Mouse (Mus musculus): ENCODE measurements around the gene Crot. TPM values are rescaled to one million over a fixed set of nuclear protein-coding genes. Genes with fewer than 3 reads are reported as not detected.
A peak's percentile ranks its signal among the peaks of the same experiment; 100 is the strongest.
"Not testable (repeated sequence)": the region's sequence is repeated elsewhere in the genome, so short reads cannot be mapped to it uniquely, and the experiment has no call there.

Crot gene
- 10 to 100 TPM; 22.6 to 25.4 TPM for total RNA-seq (2021)

DNA sequence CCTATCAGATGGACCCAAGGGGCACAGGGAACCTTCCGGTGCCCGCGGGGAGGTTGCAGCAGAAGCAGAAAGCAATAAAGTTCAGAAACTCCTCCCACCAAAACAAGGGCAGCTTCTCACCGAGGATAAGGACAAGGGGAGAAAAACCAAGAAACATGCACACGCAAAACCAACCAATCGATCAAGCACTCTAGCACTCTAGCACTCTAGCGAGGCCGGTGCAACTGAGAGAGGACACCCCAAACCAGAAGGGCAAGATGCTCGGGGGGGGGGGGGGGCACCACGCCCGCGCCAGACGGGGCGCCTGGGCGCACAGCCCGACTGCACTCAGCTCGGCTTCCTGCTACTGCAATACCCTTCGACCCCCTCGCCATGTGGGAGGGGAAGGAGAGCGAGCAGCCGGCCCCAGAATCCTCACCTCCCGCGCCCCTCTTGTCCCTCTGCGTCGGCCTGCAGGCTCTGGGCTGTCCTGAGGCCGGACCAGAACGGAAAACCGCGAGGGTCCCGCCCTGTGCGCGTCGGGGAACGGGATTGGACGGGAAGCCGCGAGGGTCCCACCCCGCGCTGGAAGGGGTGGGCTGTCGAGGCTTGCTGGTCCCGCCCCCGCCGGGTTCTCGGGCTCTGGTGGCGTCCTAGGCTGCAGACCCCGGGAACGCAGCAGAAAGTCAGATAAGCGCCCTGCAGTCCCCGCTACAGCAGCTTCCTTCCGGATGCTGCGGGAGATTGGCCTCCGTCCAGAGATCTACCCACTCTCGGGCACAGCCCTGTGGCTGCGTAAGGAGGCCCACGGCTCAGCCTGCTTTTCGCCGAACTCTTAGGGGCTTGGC lies at the start of gene Crot:
TSS of gene Crot (minus strand) at position 639 of the 827 bp plus-strand sequence.
- peak; percentile 94 for DNase-seq

DNA sequence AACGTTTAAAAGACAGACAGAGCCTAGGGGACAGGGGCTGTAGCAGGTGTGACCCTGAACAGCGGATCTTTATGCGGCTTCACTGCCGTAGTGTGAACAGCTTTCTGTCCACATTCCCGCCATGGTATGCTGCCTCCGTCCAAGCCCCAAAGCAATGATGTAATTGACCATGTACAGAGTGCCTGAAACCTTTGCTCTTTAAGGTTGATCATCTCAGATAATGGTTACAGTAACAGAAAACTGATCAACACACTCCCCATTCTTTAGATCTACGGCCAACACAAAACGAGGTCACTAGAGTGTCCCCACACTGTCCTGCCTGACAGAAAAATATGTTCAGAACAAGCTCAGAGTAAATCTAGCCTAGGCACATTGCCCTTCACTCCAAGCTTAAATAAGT lies 48.8 kb upstream of the Crot start:
- DNase-seq: no peak

DNA sequence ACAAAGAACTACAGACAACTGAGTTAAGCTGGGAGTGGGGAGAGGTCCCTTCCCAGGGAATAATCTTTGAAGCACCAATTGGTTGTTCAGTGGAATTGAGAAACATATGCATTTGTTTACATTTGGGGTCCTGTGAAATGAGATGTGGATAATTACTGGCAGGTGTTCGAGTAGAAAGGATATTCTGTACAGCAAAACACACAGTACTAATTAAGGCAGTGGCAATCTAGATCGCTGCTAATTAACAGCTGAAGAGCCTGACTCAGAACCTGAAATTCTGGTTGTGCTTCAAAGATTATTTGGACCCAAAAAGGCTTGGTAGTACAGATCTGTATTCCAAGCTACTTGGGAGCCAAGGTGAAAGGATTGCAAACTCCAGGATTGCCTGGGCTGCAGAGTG lies 47.7 kb upstream of the Crot start:
- DNase-seq: no peak

DNA sequence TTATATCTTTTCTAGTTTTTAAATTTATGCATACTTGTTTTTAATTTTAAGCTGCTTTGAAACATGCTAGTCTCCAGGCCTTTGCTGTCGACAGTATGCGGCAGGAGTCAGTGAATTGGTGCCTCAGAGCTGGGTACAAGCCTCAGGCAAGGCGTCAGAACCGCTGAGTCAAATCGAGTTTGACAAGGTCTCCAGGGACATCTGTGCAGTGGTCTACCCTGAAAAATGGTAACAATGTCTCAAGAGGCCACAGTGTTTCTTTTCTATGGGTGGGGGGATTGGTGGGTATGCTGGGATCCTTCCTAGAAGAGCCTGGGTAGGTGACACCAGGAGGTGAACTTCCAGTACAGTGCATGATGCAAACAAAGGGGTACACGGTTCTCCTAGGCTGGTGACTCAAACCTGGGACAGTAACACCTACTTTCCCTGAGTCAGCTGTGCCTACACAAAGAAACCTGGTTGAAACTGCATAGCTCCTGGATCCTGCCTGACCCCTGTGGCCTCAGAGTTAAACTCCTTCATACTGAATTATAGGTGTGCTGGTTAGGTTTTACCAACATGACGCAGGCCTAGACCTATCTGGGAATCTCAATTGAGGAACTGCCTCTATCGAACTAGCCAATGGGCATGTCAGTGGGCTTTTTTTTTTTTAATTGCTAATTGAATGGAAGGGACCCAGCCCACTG lies 46.6 kb upstream of the Crot start:
- no peak for DNase-seq

DNA sequence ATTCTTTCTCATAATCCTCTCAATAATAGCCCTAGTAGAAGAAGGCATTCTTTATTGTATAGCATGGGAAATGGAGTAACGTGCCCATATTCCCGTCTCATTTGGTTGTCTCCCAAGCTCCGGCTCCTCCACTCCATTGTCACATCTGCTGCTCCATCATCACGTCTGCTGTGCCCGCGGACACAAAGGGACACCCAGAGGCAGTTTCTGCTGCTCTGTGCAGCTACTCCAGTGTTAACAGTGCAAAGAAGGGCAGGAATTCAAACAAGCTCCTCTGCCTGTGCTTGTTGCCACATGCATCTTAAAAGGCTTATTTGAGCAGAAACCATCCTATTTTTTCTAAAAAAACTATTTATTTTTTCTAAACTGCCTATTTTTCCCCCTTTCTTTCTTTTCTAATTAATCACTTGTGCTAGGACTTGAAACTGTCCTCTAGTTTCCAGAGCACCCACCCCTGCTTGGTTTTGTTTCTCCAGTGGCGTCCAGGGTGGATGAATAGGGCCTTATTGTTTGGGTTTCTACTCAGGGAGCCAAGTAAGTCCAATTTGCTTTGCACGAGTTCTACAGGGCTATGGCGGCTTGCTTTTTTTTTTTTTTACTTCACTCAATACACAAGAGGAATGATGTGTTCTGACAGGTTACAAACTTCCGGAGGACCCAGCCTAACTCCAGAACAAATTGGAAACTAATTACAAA lies 45.7 kb upstream of the Crot start:
- peak in 1 of 2 experiments; percentile 7 for DNase-seq

DNA sequence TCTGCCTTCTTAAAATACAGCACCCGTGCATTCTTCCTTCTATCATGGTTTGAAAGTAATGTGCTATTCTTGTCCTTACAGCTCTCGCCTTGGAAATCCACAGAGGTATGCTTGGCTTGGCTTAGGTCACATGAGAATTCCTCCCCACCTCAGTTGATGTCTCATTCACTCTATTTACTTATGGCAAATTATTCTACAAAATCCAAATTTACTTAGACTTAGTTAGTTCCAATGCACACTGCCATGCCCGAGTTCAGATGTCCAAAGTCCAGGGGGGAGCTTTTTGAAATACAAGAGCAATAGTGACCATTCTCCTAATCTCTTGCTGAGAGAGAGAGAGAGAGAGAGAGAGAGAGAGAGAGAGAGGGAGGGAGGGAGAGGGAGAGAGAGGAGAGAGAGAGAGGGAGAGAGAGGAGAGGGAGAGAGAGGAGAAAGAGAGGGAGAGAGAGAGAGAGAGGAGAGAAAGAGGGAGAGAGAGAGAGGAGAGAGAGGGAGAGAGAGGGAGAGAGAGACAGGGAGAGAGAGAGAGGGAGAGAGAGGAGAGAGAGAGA lies 43.6 kb upstream of the Crot start:
- no peak for DNase-seq

DNA sequence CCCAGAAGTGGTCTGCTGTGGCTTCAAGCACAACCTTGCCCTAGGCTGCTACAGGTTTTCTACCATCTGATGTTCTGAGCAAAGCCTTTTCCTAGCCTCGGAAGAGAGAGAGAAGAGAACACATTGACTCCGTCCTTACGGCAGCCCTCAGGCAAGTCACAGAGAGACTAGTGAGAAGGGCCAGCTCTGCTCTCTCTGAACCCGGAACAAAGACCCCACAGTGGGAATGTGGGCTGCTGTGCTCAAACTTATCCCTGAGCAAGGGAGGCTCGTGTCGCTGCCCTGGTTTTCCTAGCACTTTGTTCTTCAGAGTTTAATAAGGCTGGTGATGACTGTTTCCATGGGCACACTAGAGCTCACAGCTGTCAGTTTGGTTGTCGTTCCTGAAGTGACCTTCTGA lies 42.9 kb upstream of the Crot start:
- DNase-seq: no peak

DNA sequence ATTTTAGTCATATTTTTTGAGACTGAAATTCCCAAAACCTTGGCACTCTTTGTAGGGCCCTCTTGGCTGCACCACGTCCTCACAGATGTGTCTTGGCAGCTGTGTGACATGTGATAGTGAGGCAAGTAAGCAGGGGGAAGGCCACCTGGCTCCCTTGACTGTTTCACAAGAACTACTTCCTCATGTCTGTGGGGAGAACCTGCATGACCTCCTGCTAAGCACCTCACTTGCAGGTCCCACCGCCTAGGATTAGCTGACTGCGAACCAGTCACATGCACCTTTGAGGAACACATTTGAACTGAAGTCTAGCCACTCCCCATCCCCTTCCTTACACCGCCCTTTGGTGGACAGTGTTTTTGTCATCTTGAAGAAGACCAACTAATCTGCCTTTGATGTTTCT lies 40.2 kb upstream of the Crot start:
- DNase-seq: no peak

DNA sequence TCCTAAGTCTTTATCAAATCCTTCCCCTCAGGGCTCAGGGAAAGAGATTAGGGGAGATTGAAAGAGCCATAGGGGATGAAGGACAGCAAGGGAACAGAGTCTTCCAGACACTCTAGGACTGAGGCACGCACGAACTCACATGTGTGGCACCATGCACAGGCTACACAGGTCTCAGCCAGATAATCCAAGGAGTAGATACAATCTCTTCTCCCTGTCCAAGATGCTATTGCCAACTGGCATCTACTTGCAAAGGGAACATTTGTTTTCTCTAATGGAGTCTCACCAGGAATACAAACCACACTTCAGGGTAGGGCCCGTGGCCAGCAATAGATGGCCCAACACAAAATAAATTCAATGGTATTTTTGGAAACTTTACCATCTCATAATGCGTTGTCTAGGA lies 38.3 kb upstream of the Crot start:
- DNase-seq: no peak

DNA sequence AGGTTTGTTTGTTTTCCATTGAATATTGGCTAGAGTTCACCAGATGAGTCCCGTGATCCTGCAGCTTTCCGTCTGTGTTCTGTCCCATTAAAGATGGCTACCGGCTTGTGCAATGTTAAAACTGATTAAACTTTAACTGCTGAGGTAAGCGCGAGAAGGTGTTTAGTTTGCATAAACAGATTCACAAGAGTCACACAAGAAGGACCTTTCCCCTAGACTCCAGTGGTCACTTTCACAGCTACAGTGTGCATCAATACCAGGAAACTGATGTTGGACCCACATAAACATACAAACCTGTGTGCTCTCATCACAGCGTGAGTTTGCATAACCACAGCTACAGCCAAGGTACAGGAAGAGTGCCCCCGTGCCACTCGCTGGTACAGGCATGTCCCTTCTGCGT lies 37.4 kb upstream of the Crot start:
- DNase-seq: no peak

DNA sequence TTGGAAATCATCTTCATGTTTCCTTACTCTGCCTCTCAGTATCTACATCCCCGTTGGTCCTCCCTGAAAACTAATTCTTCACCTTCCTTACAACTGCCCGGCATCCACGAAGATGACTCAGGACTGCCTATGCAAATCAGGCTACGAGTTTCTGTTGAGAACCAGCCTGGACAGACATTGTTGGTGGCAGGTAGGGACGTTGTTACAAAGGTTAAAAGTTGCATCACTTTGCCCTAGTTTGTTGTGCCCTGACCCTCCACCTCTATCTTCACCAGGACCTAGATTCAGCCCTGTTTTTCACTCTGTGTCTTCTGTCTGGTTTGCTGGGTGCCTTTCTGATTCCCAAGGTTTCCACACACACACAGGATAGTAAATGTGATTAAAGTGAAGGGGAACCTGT lies 36.7 kb upstream of the Crot start:
- DNase-seq: no peak

DNA sequence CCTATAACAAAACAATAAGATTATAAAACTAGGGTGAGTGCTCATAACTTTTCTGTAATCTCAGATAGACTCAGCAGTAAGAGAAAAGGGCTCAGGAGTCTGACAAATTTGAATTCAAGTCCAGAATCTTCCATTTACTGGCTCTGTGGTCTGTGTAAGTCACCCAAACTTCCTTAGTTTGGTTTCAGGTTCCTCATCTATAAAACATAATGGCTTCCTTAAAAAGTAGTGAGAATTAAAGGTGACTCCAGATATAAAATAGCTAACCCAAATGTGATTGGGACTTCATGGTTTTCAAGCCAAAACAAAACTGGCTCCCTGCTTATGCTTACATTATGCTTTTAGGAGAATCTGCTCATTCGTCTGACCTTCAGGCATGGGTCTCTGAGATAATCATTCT lies 35.5 kb upstream of the Crot start:
- no peak for DNase-seq

DNA sequence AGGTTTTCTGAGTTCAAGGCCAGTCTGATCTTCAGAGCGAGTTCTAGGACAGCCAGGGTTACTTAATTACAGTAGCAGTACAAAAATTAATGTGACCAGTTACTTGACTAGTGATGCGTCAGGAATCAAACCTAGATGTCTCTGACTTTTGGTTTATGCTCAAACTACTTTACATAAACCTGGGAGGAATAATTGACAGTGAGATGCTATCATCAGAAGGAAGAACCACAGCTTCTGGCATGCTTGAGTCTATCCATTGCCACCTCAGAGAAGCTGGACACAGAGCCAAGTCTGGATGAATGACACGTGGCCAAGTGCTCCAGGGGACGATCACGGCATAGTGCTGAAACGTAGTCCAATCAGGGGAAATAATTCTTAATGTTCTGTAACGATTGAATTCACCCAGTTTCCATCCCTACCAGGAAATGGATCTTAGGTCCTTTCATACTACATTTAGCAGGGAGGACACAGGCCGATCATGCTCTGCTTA lies 35.0 kb upstream of the Crot start:
- no peak for DNase-seq

DNA sequence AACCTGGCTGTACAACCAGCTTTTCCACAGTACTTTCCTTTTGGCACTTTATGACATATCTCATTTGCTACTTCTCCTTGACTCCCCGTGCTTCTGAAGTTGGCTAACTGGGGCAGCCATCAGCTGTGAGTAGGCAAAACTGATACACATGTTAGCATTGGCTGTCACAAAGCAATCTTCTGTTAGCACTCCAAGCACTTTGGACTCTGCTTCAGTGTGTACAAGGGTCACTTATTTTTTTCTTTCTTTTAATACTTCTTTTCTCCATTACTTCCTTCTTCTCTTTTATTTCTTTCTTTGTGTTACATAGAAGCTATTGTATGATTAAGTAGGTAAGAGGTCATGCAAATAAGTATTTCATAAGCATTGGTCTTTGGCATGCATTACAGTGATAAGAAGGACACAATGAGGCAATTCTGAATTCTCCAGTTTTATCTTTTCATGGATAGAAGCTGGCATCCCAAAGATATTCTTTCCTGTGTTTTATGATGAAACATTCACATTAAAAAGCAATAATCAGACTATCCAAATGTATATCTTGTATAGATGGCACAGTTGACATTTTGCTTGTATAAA lies 31.2 kb upstream of the Crot start:
- no peak for DNase-seq

DNA sequence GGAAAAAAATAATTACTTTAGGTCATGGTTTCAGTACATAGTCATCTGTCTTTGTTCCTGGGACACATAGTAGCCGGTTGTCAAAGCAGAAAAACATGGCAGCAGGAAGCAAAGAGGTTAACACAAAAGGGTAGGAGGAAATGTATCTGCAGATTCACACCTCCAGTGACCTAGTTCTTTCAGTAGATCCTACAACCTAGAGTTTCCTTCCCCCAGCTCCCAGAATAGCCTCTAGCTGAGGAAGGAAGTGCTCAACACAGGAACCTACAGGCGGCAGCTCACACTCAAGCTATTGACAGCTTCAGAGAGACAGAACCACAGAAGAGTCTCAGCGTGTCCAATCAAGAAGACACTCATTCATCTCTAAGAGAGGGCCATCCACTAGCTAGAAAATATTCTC lies 18.2 kb upstream of the Crot start:
- DNase-seq: no peak

DNA sequence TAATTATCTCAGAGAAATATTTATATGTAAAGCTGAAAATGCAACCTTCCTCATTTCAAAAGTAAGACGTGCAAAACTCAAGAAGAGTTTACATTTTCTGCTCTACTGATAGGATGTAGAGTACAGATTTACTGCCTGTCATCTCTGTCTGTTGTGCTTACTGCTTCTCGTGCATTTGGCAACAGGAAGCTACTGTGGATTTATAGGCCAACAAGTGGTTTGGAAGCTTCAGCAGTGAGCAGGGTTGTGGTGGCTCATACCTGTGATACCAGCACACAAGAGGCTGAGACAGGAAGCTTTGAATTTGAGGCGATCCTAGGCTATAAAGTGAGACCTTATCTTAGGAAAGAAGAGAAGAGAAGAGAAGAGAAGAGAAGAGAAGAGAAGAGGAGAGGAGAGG lies 17.6 kb upstream of the Crot start:
- DNase-seq: no peak

DNA sequence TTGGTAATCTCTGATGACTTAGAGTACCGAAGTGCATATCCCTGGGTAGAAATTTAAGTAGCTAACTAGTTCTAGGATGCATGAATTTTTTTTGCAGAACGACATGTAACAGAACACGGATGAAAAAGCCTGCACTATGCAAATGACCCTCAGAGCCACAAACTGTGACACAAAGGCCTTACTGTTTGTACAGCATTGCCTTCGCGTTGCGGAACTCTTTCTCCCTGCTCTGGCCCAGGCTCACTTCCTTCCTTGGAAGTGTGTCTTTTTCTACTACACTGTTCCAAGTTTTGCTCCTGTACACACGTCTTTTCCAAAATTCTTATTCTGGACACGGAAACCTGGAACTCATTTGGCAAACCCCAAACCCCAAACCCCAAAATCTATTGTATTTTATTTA lies 14.2 kb upstream of the Crot start:
- DNase-seq: no peak

DNA sequence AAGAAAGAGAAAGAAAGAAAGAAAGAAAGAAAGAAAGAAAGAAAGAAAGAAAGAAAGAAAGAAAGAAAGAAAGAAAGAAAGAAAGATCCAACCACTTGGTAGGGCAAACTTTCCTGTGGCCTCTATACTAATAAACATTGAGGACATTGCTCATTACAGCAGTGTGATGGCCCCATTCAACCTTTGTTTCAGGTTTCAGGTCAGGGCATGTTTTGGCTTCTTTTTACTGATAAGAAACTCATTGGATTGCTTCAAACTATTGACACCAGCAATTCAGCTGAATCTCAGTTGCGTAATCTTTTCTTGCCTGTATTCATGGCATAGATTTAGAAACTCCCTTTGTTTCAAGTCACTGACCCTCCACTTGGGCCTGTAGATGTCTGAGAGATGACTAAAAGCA lies 13.0 kb upstream of the Crot start:
- no peak for DNase-seq

DNA sequence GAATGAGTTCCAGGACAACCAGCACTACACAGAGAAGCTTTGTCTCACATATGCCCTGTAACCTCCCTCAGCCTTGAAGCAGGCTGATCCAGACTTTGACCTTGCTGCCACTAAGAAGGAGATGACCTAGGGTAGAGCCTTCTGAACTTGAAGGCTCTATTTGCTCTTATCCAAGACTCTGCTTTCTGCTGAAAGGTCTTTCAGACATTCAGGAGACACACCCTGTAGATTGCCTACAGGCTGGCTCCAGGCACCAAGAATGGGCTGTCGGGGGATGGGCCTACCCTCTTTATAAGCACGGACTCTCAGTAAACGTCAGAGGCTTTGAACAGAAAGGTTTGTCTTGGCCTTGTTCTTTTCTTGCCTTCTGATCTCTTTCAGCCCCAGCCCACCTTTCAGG lies 9.5 kb upstream of the Crot start:
- DNase-seq: not testable (repeated sequence)

DNA sequence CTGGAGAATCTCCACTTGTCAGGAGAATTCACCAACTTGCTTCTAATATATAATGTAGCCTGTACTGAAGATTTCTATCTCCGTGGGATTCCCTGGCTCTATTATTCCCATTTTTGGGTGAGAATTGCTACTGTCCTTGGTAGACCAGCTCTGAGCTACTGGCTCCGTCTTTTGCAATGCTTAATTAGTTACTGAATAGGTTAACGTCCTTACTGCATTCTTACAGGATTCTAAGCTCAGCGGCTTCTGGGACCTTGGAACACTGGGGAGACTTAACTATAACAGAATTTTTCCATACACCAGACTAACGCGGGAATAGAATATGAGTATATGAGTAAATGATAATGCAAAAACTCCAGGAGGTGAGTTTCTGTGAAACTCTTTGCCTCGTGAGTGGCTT lies 2.9 kb upstream of the Crot start:
- not testable (repeated sequence) for DNase-seq

DNA sequence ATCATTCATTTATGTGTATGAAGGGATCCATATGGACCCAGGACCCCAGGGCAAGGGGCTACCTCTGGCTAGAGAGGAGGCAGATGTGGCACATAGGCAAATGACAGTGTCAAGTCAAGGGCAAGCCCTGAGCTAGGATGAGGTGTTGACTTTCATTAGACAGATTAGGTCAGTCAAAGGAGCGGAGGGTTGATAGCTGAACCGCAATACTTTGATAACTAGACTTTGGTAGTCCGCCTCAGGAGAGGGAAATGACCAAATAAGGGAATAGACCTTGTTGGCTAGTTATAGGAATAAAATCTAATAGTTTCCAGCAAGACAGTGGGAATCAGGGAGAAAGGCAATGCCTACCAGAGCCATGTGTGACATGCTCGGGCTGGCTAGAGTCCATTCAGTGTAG lies 2.0 kb upstream of the Crot start:
- DNase-seq: no peak

DNA sequence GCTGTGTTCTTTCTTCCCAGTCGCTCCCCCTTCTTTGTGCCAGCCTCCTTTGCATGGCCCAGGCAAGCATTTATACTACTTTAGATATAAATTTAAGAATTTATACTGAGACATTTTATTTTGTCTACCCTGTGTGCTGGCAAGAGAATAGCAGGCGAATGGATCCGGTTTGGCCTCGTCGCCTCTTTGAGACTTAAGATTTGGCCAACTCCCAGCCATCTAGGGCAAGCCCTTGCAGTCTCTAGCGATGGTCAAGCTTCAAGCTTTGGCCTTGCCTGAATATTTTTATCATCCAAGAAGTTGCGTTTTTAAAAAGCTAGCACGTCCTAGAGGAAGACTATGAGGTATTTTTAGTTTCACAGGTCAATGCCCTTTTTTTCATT lies 380 bp upstream of the Crot start:
- no peak for DNase-seq

Measured in layer of hippocampus, postnatal 36 days (tissue).